Mouse (Mus musculus) lung, adult 18-20 months (tissue): Measurements from ENCODE around the gene Klhdc2.

Experiments used
- DNase-seq, 2 experiments: peaks; one replicate each; pipeline ENCODE4 v3.0.0; 2022; ENCODE audit warnings: mixed read lengths in 2 of 2

Klhdc2 gene

GRCm38 (mm10) chr12:69296511-69297410, at the start of gene Klhdc2:
Gene Klhdc2, plus strand, starts transcription at chr12:69296681.
- DNase-seq, result peak; percentile 81 to 90

DNA sequence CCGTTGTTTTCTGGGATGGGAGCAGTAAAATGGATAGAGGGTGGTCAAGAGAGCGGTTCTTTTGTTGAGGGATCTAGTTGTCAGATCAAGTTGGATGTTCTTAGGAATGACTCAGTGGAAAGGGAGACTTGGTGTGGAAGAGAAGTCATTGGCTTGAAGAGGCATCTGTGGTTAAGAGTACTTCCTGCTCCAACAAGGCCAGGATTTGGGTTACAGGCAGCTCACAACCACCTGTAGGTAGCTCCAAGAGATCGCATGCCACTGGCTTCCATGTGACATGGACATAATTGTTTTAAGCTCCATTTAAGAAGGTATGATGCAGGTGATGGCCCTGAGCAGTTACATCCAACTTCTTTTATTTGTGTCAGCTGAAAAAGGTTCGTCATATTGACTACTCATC, 46.7 kb upstream of the Klhdc2 start:
- no peak for DNase-seq

DNA sequence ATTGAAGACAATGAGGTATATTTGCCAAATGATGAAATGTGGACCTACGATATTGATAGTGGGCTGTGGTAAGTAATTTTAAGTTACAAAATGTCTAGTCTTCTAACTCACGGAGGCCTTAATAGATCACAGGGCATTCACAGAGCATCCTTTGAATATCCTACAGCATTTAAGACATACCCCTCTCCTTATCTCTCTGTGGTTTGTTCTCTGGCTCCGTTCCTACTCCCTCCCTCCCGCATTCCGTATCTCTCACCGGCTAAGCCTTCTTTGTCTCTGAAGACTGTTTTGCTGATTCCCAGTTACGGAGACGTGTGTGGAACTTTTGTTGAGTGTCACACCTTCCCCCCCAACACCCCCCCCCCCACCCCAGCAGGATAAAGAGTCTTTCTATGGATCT, 45.7 kb upstream of the Klhdc2 start:
- DNase-seq, result no peak

DNA sequence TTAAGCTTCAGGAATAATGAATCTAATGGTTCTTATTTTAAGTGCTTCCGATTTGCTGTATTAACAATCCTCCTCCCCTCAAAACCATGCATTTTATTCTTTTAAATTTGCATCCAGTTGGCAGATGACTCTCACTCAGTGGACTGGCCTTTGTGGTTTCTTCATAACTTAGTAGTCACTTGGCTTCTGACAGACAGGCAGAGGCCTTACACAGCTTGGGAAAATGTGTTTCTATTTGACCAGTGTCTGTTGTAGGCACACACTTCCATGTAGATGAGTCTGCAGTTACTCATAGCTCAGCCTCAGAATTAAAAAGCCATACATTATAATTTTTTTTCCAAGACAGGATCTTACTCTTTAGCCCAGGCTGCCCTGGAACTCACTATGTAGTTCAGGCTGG, 42.7 kb upstream of the Klhdc2 start:
- DNase-seq, result no peak

GRCm38 (mm10) chr12:69257836-69258235, 38.6 kb upstream of the Klhdc2 start:
- DNase-seq, result no peak

DNA sequence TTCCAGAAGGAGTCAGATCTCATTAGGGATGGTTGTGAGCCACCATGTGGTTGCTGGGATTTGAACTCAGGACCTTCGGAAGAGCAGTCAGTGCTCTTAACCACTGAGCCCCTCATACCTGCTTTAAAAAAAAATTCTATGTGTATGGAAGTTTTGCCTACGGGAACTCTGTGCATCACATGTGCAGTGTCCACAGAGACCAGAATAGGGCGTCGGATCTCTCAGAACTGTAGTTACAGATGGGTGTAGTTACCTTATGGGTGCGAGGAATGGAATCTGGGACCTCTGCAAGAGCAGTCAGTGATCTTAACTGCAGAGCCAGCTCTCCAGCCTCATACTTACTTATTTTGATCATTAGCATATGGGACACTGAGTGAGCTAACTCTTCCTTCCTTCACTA, 34.2 kb upstream of the Klhdc2 start:
- DNase-seq, result no peak

DNA sequence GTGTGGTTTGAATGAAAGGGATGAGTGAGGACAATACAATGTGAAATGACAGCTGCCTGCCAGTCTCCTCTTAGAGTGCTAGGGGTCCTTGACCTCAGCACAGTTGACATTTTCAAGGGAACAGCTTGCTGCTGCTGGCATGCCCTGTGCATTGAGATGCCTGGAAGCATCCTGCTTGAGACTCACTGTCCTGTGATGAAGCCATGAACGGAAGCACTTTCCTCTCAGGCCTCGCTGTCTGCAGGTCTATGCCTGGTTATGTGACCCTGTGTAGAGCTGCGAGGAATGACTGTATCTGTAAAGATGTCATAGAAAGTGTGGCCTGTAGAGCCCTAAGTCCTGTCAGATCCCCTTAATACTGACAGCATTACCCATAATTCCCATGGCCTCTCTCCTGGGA, 31.4 kb upstream of the Klhdc2 start:
- no peak for DNase-seq

DNA sequence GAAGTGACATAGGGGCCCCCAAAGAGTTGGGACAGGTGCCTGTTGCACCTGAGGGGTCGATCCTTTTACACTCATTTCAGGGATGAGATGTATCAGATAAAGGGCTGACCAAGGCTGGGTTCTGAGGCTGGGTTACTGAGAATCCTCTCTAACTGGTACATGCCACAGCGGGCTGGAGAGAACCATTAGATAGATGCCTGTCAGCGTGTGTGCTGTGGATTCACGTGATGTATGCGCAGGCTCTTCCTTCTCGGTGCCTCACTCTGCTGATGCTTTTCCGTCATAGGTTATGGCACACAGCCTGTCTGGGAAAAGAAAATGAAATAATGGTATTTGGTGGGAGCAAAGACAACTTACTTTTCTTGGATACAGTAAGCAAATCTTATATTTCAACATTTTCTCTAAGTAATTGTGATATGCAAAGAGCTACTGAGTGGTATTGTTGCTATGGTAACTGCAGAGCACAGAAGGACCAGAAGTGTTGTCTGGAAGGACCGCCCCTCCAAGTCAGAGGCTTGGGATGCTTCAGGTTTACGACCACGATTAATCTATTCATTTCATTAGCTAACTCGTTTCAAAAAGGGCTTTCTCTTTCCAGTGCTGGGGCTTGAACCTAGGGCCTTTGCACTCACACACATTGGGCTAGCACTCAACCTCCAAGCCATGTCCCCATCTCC, 28.4 kb upstream of the Klhdc2 start:
- no peak for DNase-seq

DNA sequence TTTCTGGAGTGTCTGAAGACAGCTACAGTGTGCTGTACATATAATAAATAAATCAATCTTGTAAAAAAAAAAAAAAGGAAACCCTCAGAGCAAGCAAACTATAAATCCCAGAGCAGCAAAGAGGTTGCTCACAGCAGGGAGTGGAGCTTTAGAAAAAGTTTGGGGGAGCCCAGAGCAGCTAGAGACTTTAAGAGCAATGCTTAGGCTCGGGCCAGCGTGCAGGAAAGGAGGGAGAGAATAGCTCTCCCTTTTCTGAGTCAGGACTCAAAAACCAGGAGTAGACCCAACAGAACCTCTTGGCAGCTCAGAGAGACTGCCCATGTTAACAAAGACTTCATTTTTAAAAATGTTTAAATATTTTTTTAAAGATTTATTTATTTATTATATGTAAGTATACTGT, 27.5 kb upstream of the Klhdc2 start:
- no peak for DNase-seq

DNA sequence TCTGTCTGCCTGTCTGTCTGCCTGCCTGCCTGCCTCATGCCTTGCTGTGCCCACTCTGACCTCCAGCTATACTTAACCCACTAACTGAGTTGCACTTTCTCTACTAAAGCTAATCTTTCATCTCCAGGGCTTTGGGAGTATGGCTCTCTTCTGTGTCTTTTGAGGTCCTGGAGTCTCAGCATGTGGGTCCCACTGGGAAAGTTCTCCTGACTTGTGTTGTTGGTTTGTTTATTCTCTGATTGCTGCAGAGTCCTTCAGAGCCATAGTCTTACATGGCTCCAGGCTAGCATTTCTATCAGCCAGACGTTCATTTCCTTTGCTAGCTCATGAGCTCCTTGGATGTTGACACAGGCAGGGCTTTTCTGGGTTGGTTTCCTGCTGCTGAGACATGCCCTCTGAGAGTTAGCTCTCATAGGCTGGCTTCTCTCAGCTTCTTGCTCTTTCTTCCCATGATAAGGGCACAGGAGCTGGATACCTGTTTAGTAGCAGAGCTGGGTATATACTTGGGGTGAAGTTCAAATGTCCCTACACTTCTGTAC, 16.5 kb upstream of the Klhdc2 start:
- DNase-seq, result no peak

DNA sequence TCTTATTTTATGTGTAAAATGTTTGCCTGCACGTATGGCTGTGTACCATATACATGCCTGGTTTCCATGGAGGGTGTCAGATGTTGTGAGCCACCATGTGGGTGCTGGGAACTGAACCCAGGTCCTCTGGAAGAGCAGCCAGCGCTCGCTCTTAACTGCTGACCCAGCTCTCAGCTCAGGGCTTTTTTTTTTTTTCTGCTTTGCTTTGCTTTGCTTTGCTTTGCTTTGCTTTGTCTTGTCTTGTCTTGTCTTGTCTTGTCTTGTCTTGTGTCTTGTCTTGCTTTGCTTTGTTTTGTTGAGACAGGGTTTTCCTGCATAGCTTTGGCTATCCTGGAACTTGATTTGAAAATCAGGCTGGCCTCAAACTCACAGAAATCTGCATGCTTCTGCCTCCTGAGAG, 15.6 kb upstream of the Klhdc2 start:
- DNase-seq, result no peak

GRCm38 (mm10) chr12:69283146-69283545, 13.3 kb upstream of the Klhdc2 start:
- DNase-seq, result no peak

- DNase-seq, result no peak
Measured at GRCm38 (mm10) chr12:69287535-69287934, 8.9 kb upstream of the Klhdc2 start.

DNA sequence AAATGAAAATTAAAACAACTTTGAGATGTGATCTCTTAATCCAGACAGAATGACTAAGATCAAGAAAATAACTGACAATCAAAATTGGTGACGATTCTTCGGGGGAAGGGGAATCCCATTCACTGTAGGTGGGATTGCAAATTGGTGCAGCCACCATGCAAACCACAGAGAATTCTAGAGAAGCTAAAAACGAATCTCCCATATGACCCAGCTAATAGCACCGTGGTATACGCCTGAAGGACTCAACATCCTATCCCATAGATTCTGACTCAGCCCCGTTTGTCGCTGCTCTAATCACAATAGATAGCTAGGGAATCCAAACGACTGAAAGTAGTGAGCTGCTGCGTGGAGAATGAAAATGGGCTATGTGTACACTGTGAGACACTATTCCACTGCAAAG, 7.8 kb upstream of the Klhdc2 start:
- no peak for DNase-seq

GRCm38 (mm10) chr12:69292401-69292800, 4.1 kb upstream of the Klhdc2 start:
- no peak for DNase-seq

- DNase-seq, result no peak
Measured at GRCm38 (mm10) chr12:69293815-69294214, 2.7 kb upstream of the Klhdc2 start.

- DNase-seq, result no peak
Measured at GRCm38 (mm10) chr12:69294936-69295335, 1.5 kb upstream of the Klhdc2 start.

GRCm38 (mm10) chr12:69295651-69296050, 830 bp upstream of the Klhdc2 start:
- DNase-seq, result no peak

GRCm38 (mm10) chr12:69297411-69298150, 1.1 kb downstream of the Klhdc2 start:
- DNase-seq, result no peak

- no peak for DNase-seq
Measured at GRCm38 (mm10) chr12:69298281-69298680, 1.8 kb downstream of the Klhdc2 start.

DNA sequence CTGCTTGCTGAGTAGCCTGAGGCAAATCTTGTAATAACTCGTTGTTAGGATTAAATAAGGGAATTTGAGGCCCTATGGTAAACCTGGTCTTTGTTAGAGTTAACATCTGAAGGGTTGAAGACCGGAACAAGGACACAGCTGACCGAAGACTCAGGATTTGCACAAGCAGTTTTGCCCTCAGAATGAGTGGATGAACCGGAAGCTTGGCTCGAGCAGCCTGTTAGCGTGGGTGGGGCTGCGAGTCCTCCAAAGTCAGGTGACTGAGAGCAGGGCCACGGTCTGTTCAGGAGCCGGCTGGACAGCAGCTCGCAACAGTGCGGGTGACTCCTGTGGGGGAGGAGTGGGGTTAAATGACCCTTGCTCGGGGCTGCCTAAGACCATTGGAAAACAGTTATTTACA, 2.8 kb downstream of the Klhdc2 start:
- DNase-seq, result peak; percentile 73 to 81

DNA sequence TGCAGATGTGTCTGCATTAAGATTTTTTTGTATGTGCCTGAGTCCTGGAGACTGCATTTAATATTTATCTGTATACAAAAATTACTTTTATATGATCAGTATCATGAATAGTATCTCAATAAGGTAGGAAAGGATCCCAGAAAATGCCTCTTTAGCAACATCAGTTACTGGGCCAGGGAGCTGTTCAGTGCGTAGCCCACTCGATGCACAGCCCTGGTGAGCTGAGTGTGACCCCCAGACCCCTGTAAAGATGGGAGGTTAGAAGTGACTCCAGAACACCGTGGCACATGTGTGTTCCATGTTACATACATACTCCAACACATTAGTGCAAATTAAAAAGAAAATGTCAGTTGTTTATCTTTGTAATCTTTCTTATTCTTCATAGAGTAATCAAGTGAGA, 3.4 kb downstream of the Klhdc2 start:
- no peak for DNase-seq

- no peak for DNase-seq
Measured at GRCm38 (mm10) chr12:69300391-69300790, 3.9 kb downstream of the Klhdc2 start.
